Comparison of ENCODE assay signal across 8 mouse cellular contexts in genomic region chr2:68320670-68321069, GRCm38 (mm10).
DNase-seq lines count a peak whose midpoint lies in the region; ATAC-seq lines count a peak whose summit lies in the region.

No protein-coding gene starts in this region.

- no peaks in the 10 kb centered on the region for H3K9me3 ChIP-seq in heart, embryonic 14.5 days (ENCODE audit: control insufficient read depth, low read length)

- peak; percentile 36 for DNase-seq in cerebellum, adult 11-12 months
- DNase-seq in cerebellum, postnatal 4 days (ENCODE audit: low spot score in 2 of 2) = no peak
- peak; percentile 85 for DNase-seq in Muller cell, postnatal 12 days (ENCODE audit: inconsistent ontology term)
- DNase-seq in layer of hippocampus, postnatal 10 days (ENCODE audit: low spot score in 2 of 2) = peak; percentile 28 to 46
- DNase-seq in retina, postnatal 7 days (ENCODE audit: low read depth, low spot score) = peak; percentile 24
- no peak for DNase-seq in urinary bladder, postnatal 4 days (ENCODE audit: low spot score in 2 of 2)
- DNase-seq in yolk sac, embryonic 10.5 days (ENCODE audit: low spot score) = no peak

- H3K27ac ChIP-seq in heart, embryonic 14.5 days (replicated peaks in 1 of 2; ENCODE audit: control insufficient read depth in 1 of 2, insufficient read depth in 1 of 2, low read depth in 2 of 2, low read length in 2 of 2) = peak overlapping the region; percentile 8 to 17; a peak in 1 of 4 replicates

- H3K9ac ChIP-seq in heart, embryonic 14.5 days (ENCODE audit: low read length) = no peak overlapping the region

- H3K4me3 ChIP-seq in heart, embryonic 14.5 days (ENCODE audit: control insufficient read depth in 1 of 2, insufficient read depth in 1 of 2, low read depth in 1 of 2, low read length in 2 of 2) = no peak overlapping the region

- no peaks in the 10 kb centered on the region for H3K27me3 ChIP-seq in heart, embryonic 14.5 days (ENCODE audit: control insufficient read depth, insufficient read depth, low read length)

- peaks cover 6% of the 10 kb centered on the region; the same call in 1 of the 2 replicates for H3K36me3 ChIP-seq in heart, embryonic 14.5 days (ENCODE audit: control insufficient read depth, insufficient read depth, low read length)

- 30% methylated on average over 10 of the region's 10 CpGs for WGBS in heart, embryonic 14.5 days

- peak overlapping the region; percentile 9; the same call in 1 of the 2 replicates for H3K4me2 ChIP-seq in heart, embryonic 14.5 days (ENCODE audit: low read length)

- ATAC-seq in heart, embryonic 14.5 days (ENCODE audit: insufficient number of reproducible peaks, insufficient read depth, low FRiP score, low read depth) = no peak

- H3K4me1 ChIP-seq in heart, embryonic 14.5 days (ENCODE audit: control insufficient read depth in 2 of 2, insufficient read depth in 2 of 2, low read length in 2 of 2) = peaks cover 15 to 32% of the 10 kb centered on the region in 2 experiments

Comparison
In these comparisons a context has a peak if more than half of its experiments do, and no peak if none do; other contexts are left out.
1. DNase-seq: peak in cerebellum, adult 11-12 months (single experiment), Muller cell, postnatal 12 days (single experiment), layer of hippocampus, postnatal 10 days (2 of 2) and retina, postnatal 7 days (single experiment); none in cerebellum, postnatal 4 days (0 of 2), urinary bladder, postnatal 4 days (0 of 2) and yolk sac, embryonic 10.5 days (single experiment).